Mouse (Mus musculus) heart, postnatal 10 days (tissue): ENCODE measurements around the gene Bloc1s1. TPM values are rescaled to one million over a fixed set of nuclear protein-coding genes. Genes with fewer than 3 reads are reported as not detected.

Source experiments
- DNase-seq, 2 experiments: peaks; one replicate each; pipeline ENCODE4 v3.0.0; 2021
- intact Hi-C: fragments of 180-260 bp; cut with DNase I; formaldehyde crosslinking; loops from one replicate; pipeline ENCODE4 v1.15.1; 2025
- total RNA-seq, 2 experiments: library from RNA; stranded (reverse); gene quantifications; 2 replicates each; pipeline ENCODE4 v1.2.3; 2021

Gene Bloc1s1
- 100 to 1,000 TPM; 188 to 198 TPM for total RNA-seq

- no peak for DNase-seq
- intact Hi-C loops = no loop called here
These were observed at the start of gene Bloc1s1 for GRCm38 (mm10) chr10:128923935-128924334. Gene Bloc1s1, minus strand, starts transcription at chr10:128924035.

DNA sequence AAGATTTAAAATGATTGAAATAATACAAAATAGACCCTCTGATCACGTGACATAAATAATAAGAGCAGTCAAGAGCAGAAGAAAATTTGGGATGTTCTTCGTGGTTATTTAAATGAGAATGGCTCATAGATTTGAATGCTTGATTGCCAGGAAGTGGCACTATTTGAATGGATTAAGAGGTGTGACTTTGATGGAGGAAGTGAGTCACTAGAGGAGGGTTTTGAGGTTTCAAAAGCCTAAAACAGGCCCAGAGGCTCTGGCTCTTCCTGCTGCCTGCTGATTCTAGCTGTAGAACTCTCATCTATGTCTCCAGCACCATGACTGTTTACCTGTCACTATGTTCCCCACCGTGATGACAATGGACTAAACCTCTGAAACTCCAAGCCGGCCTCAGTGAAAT lies 49.0 kb upstream of the Bloc1s1 start:
- intact Hi-C loops = loop anchor here (10.0 kb wide), 1 partner anchor 238 kb away; no protein-coding TSS in a partner anchor
- DNase-seq = no peak

DNA sequence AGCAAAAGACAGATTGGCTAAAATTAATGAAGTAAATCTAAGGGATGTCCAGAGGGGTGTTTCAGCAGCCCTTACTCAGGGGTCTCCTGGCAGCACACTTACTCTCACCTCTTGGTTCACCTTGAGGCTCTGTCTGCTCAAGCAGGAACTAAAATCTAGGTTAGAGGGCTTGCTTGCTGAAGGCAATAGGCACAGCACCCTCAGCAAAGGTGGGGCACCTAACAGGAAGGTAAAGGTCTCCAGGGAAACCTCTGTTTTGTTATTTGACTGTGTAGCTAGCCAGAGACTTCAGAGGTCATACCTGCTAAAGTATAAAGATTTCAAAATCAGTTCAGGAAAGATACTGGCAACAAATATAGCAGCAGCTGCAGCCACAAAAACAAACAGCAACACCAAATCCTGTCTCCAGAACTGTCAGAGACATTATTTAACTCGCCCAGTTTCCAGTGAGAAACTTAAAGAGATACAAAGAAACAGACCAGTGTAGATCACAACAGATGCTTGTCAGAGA lies 47.0 kb upstream of the Bloc1s1 start:
- DNase-seq = no peak
- intact Hi-C loops = loop anchor here (10.0 kb wide), 1 partner anchor 236 kb away; no protein-coding TSS in a partner anchor

DNA sequence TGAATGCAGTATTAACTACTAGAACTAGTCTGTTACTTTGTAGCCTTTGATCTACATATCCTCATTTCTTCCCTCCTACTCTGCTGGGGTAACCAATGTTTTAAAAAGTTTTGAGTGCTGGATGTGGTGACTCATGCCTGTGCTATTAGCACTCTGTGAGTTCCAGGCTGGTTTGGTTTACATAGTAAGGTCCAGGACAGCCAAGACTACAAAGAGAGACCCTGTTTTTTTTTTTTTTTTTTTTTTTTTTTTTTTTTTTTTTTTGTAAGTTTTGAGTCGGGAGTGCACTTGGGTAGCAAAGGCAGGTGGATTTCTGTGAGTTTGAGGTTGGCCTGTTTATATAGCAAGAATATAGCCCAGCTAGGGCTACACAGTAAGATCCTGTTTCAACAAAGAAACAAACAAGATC lies 44.5 kb upstream of the Bloc1s1 start:
- DNase-seq = no peak
- intact Hi-C loops = no loop called here

GRCm38 (mm10) chr10:128965871-128966270 lies 42.0 kb upstream of the Bloc1s1 start:
- no peak for DNase-seq
- intact Hi-C loops = no loop called here

DNA sequence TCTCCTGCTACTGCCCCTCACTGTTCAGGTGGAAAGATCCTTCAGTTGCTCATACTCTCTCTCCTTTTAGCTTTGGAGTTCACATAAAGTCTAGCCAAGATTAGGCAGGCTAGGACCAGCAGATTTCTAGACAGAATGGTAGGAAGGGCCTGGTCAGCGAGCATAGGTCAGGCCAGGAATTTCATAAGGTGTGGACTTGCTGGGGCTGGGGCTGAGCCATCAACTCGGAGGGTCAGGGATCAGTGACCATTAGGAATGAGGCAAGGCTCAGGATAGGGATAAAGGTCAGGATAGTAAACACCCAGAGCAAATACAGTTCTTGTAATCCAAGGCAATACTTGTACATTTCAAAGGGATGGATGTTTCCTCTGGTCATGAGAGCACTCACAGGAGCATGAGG lies 41.1 kb upstream of the Bloc1s1 start:
- intact Hi-C loops = no loop called here
- no peak for DNase-seq

DNA sequence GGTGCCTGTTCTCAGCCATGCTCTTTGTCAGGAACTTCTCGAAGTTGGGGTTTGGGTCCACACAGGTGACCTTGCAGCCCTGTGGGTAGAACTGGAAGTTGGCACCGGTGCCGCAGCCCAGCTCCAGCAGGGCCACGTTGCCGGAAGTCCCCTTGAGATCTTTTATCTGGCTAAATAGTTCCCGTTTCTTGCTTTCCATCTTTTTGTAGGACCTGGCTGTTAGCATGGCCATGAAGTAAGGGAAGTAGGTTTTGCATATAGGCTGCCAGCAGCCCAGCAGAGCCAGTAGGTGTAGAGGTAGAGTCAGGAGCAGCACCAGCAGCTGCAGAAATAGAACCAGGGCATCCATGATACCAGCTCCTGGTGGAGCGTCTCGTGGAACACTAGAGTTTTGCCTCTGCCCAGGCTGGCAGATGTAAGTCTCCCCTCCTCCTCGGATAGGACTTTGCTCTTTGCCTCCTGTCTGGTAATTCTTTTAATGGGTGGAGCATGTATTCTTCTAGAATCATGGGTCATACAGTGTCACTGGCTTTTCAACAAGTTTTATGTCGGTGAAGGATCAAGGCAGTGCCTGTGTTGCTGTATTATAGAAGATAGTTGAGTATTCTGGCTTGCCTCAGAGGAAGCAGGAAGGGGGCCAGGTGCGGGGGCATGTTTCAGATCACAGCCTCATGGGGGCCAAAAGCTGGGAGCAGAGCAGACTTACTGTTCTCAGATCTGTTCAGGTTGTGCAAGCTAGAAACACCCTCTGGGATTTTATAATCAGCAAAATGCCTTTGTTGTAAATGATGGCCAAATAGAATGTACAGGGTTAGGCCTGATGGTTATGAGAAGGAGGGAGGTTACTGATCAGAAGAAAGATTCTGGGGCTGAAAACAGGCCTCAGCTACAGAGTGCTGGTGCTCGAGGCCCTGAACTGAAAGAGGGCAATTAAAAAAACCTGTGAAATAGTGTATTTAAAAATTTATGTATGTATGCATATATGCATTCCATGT lies 37.1 kb upstream of the Bloc1s1 start, which contains the start of gene Mettl7b:
Gene Mettl7b, minus strand, starts transcription at position 399 of the 995 bp plus-strand sequence.
- peak; percentile 22 to 33 for DNase-seq
- intact Hi-C loops = no loop called here

GRCm38 (mm10) chr10:128960142-128960541 lies 36.3 kb upstream of the Bloc1s1 start:
- intact Hi-C loops = no loop called here

DNA sequence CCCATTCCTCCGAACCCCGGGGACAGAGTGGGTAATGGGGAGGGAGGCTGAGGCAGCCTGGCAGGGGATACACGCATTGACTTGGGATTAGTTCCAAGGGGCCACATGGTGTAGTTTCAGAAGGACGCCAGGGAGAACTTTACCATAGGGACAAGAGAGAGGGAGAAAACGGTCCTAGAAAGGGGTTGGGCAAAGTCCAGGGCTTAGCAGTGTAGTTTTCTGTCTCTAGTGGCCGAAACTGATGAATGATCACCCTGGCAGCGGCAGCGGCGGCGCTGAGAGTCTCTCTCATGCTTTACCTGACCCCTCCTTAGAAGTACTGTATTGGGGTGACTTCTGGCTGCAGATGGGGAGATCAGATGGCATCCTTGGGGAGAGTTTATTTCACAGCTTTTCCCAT lies 34.5 kb upstream of the Bloc1s1 start:
- intact Hi-C loops = no loop called here

More at GRCm38 (mm10) chr10:128960142-128960541, 36.3 kb upstream of the Bloc1s1 start:
- DNase-seq = no peak

DNA sequence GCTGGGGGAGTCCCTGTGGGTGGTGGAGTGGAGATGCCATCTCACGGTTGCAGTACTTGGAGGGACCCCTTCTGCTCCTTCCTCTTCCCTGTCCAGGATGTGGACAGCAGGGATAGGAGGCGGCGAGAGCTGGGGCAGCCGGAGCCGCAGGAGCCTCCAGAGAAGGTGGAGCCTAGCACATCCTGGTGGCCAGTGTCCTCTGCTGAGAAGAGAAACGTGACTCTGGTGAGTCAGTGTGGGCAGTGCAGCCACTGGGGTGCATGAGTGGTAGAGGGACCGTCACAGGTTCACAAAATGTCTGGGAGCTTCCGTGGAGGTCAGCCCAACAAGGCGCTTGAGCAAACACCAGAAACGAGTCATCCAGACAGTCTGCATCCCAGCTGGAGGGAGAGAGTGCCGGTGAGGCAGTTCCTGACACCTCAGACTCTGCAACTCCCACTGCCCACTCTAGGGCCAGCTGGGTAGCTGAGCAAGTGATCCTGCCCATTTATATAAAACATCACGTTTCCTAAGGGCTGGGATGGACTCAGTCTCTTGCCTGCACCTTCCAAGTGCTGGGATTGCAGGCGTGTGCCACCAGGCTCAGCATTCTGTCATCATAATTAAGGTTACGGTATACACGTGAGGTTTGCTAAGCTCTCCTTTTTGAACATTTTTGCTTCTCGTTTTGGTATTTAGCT lies 26.5 kb upstream of the Bloc1s1 start:
- intact Hi-C loops = no loop called here
- DNase-seq = no peak

More for the DNA sequence above, 34.5 kb upstream of the Bloc1s1 start:
- DNase-seq = no peak

DNA sequence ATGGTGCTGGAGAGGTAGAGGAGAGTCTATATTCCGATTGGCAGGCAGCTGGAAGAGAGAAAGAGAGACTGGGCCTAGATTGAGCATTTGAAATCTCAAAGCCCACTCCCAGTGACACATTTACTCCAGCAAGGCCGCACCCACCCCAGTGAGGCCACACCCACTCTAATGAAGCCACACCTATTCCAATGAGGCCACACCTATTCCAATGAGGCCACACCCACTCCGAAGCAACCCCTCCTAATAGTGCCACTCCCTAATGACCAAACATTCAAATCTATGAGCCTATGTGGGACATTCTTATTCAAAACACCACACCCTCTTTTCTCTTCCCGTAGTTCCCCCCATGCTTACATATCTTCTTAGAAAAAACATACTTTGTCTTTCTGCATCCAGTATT lies 23.7 kb upstream of the Bloc1s1 start:
- intact Hi-C loops = no loop called here
- no peak for DNase-seq

GRCm38 (mm10) chr10:128945675-128946074 lies 21.8 kb upstream of the Bloc1s1 start:
- peak; percentile 54 to 78 for DNase-seq
- intact Hi-C loops = no loop called here

GRCm38 (mm10) chr10:128940475-128941061 lies 16.7 kb upstream of the Bloc1s1 start:
- intact Hi-C loops = no loop called here
- DNase-seq = no peak

GRCm38 (mm10) chr10:128938974-128939373 lies 15.1 kb upstream of the Bloc1s1 start:
- DNase-seq = peak in 1 of 2 experiments; percentile 44
- intact Hi-C loops = no loop called here

DNA sequence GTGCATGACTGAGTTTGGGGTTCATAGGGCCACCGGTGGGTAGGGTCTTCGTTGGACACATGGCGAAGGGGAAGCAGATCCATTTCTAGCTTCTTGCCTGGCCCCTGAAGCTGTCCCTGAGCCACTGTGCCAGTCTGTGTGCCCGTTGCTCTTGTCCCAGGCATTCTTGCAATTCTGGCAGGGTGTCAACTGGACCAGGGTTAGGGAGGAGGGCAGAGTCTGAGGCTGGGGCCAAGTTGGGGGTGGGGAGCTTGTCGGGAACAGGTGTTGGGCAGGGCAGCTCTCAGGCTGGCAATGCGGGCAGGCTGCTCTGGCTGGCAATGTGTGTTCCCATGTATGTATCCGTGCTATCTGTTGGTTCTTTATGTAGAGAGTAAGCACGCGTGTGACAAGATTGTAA lies 14.6 kb upstream of the Bloc1s1 start:
- intact Hi-C loops = no loop called here
- peak; percentile 93 for DNase-seq

GRCm38 (mm10) chr10:128937756-128938390 lies 14.0 kb upstream of the Bloc1s1 start:
- DNase-seq = peak; percentile 51 to 55

GRCm38 (mm10) chr10:128935826-128936440 lies 12.1 kb upstream of the Bloc1s1 start:
- peak; percentile 63 to 64 for DNase-seq

More at GRCm38 (mm10) chr10:128937756-128938390, 14.0 kb upstream of the Bloc1s1 start:
- intact Hi-C loops = no loop called here

DNA sequence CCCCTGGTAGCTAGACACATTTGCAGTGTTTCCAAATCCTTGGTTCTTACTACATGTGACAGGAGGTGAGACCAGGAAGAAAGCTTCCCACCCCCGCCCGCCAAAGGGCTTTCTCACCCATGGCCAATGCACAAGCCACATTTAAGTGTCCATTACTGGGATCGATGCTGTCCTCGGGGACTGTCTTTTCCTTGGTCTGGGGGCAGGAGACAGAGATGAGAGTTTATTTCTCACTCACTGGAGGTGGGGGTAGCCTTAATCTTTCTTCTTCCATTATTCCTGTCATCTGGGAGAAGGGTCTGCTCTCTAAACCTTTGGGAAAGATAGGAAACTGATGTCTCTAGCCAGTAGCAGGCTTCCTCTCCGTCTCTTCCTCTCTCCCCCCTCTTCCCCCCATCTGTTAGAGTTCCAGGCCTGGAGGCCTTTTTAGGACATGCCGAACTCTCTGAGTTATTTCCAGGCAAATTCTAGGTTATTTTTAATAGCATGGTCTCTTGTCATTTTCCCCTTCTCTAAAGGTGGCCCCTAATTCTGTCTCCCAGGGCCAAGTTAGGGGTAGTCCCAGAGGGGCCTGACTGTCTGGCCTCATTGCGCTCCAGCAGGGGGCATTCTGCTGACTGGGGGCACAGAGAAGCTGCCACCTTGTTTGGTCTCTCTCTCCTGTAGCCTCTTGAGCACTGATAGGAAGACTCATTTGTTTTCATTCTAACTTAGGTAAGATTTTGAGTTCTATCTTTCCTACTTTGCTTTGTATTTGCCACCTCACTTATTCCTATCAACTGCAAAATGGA lies 11.4 kb upstream of the Bloc1s1 start:
- DNase-seq = peak in 1 of 2 experiments; percentile 36
- intact Hi-C loops = no loop called here

More at GRCm38 (mm10) chr10:128935826-128936440, 12.1 kb upstream of the Bloc1s1 start:
- intact Hi-C loops = no loop called here
